Mouse (Mus musculus) skeletal muscle tissue, postnatal 0 days (tissue): Measurements from ENCODE around the gene Olfr731. TPM values are rescaled to one million over a fixed set of nuclear protein-coding genes. Genes with fewer than 3 reads are reported as not detected.

ENCODE experiments used
- polyA plus RNA-seq: library from polyadenylated mRNA; unstranded; fragments of >200 nt; fragmentation: Nextera tagmentation; extraction: Ambion mirVana; gene quantifications from 2 replicates; pipeline ENCODE4 v1.2.1, GENCODE M21; 2015

The Olfr731 gene
- polyA plus RNA-seq, result not detected in 2 replicates

DNA sequence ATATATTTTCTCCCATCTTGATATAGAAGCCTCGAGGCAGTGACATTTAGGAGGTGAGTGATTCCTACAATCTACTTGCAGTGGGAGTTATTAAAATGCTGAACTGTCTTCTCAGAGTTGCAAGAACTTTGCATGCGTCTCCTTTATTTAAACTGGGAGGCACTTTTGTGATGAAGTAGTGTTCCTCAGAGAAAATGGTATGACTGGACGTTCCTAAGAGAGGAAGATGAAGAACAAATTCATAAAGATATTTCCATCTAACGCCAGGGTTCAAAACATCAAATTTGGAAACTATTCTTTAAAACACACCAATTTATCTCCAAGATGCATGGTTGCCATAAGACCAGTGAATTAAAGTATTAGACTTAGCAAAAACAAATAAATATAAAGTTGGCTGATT, at the start of gene Olfr731:
TSS of gene Olfr731 (minus strand) at position 101 of the 400 bp plus-strand sequence.

DNA sequence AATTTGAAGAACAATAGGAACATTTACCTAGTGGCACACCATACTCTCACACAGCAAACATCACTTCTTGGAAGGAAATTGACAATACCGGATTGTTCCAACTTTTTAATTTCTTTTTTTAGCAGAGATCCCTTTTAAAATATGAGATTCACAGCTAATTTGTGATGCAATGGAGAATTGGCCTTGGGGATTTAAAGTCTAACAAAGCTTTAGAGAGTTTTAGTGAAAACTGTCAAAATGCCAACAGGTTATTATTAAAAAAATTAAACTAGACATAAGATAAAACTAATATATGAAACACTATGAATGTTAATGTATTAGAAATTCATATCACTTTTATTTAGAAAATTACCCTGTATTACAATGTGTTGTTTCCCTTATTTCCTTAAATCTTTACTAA, 42.4 kb upstream of the Olfr731 start, which contains the start of gene Olfr732:
TSS of gene Olfr732 (minus strand) at position 101 of the 400 bp plus-strand sequence.

GRCm38 (mm10) chr14:50188098-50188497, 53.6 kb downstream of the Olfr731 start, which contains the start of gene Olfr730:
TSS of gene Olfr730 (minus strand) at chr14:50188198.

Other genes with a start within 250 kb of the Olfr731 start
- not detected in 2 replicates for gene Olfr725, start 201.5 kb downstream of the Olfr731 start, polyA plus RNA-seq
- not detected in 2 replicates for gene Olfr726, start 150.9 kb downstream of the Olfr731 start, polyA plus RNA-seq
- not detected in 2 replicates for gene Olfr727, start 118.7 kb downstream of the Olfr731 start, polyA plus RNA-seq
- gene Olfr728, start 99.2 kb downstream of the Olfr731 start, polyA plus RNA-seq, result not detected in 2 replicates
- not detected in 2 replicates for gene Olfr729, start 89.0 kb downstream of the Olfr731 start, polyA plus RNA-seq
- gene Olfr730, start 53.7 kb downstream of the Olfr731 start, polyA plus RNA-seq, result not detected in 2 replicates
- gene Olfr732, start 42.3 kb upstream of the Olfr731 start, polyA plus RNA-seq, result not detected in 2 replicates
- not detected in 2 replicates for gene Olfr733, start 59.7 kb upstream of the Olfr731 start, polyA plus RNA-seq
- gene Olfr734, start 84.9 kb upstream of the Olfr731 start, polyA plus RNA-seq, result not detected in 2 replicates
- not detected in 2 replicates for gene Olfr735, start 107.0 kb upstream of the Olfr731 start, polyA plus RNA-seq
- not detected in 2 replicates for gene Tlr11, start 116.0 kb upstream of the Olfr731 start, polyA plus RNA-seq
- not detected in 2 replicates for gene Olfr736, start 139.3 kb upstream of the Olfr731 start, polyA plus RNA-seq
- not detected in 2 replicates for gene Olfr738, start 165.7 kb upstream of the Olfr731 start, polyA plus RNA-seq
- gene Olfr739, start 176.8 kb upstream of the Olfr731 start, polyA plus RNA-seq, result not detected in 2 replicates
- not detected in 2 replicates for gene Olfr740, start 203.7 kb upstream of the Olfr731 start, polyA plus RNA-seq
- not detected in 2 replicates for gene Olfr741, start 230.9 kb upstream of the Olfr731 start, polyA plus RNA-seq